Mouse (Mus musculus) myocyte (in vitro differentiated cells): Measurements from ENCODE around the gene Grik5. TPM values are rescaled to one million over a fixed set of nuclear protein-coding genes. Genes with fewer than 3 reads are reported as not detected.

Experiments
- H3K27me3 ChIP-seq: one replicate; pipeline ENCODE4 v1.6.1; 2011; ENCODE audit not compliant: control insufficient read depth, insufficient read depth, insufficient read length
- H3K36me3 ChIP-seq: one replicate; pipeline ENCODE4 v1.6.1; 2011; ENCODE audit not compliant: control insufficient read depth, insufficient read depth
- H3K4me2 ChIP-seq: one replicate; pipeline ENCODE4 v1.6.1; 2011; ENCODE audit warnings: low read depth, control low read depth
- H3K4me3 ChIP-seq: one replicate; pipeline ENCODE4 v1.5.1; 2011; ENCODE audit warnings: mild to moderate bottlenecking, control low read depth, moderate library complexity
- H3K79me2 ChIP-seq: one replicate; pipeline ENCODE4 v1.6.1; 2011; ENCODE audit not compliant: control insufficient read depth, insufficient read depth
- H3ac ChIP-seq: one replicate; pipeline ENCODE4 v1.6.1; 2011; ENCODE audit not compliant: control insufficient read depth, insufficient read length
- CEBPB ChIP-seq: IDR thresholded peaks from 2 replicates; pipeline ENCODE4 v1.6.1; 2011; ENCODE audit warnings: mild to moderate bottlenecking, moderate library complexity; ENCODE audit not compliant: poor library complexity, insufficient read depth, severe bottlenecking
- E2F4 ChIP-seq: IDR thresholded peaks from one replicate; pipeline ENCODE4 v1.6.1; 2011; ENCODE audit warnings: mild to moderate bottlenecking, control low read depth, moderate library complexity; ENCODE audit not compliant: insufficient read depth
- MAX ChIP-seq: IDR thresholded peaks from one replicate; pipeline ENCODE4 v1.6.1; 2011; ENCODE audit warnings: low read depth, mild to moderate bottlenecking, control low read depth
- MYOD1 ChIP-seq, 3 experiments: IDR thresholded peaks; one replicate each; pipeline ENCODE4 v1.6.1; 2011; ENCODE audit warnings: control low read depth in 2 of 3, low read depth in 2 of 3, mild to moderate bottlenecking in 2 of 3, moderate library complexity in 1 of 3; ENCODE audit not compliant: insufficient read length in 2 of 3, control insufficient read depth in 1 of 3
- MYOG ChIP-seq, 3 experiments: IDR thresholded peaks; one replicate each; pipeline ENCODE4 v1.6.1; 2011; ENCODE audit warnings: control low read depth in 2 of 3, low read depth in 2 of 3, mild to moderate bottlenecking in 2 of 3; ENCODE audit not compliant: insufficient read length in 2 of 3, control insufficient read depth in 1 of 3, insufficient read depth in 1 of 3
- POLR2A ChIP-seq: IDR thresholded peaks from one replicate; pipeline ENCODE4 v1.6.1; 2011; ENCODE audit warnings: low read depth, mild to moderate bottlenecking, control low read depth, moderate library complexity; ENCODE audit not compliant: insufficient read length
- POLR2AphosphoS2 ChIP-seq: IDR thresholded peaks from one replicate; pipeline ENCODE4 v1.6.1; 2011; ENCODE audit warnings: low read depth, control low read depth; ENCODE audit not compliant: insufficient read length
- REST ChIP-seq: IDR thresholded peaks from one replicate; pipeline ENCODE4 v1.6.1; 2011; ENCODE audit warnings: mild to moderate bottlenecking, control low read depth, moderate library complexity; ENCODE audit not compliant: insufficient read depth, insufficient read length
- SRF ChIP-seq: IDR thresholded peaks from one replicate; pipeline ENCODE4 v1.6.1; 2011; ENCODE audit warnings: low read depth; ENCODE audit not compliant: control insufficient read depth, insufficient read length
- TCF12 ChIP-seq: IDR thresholded peaks from one replicate; pipeline ENCODE4 v1.6.1; 2011; ENCODE audit warnings: mild to moderate bottlenecking, control low read depth; ENCODE audit not compliant: poor library complexity, insufficient read depth, severe bottlenecking
- TCF3 ChIP-seq: IDR thresholded peaks from one replicate; pipeline ENCODE4 v1.6.1; 2011; ENCODE audit warnings: low read depth, control low read depth; ENCODE audit not compliant: insufficient read length
- USF1 ChIP-seq: IDR thresholded peaks from one replicate; pipeline ENCODE4 v1.6.1; 2011; ENCODE audit warnings: low read depth, mild to moderate bottlenecking, control low read depth, moderate library complexity
- polyA plus RNA-seq: library from polyadenylated mRNA; unstranded; fragments of >200 nt; fragmentation: generic; extraction: Trizol; gene quantifications from one replicate; pipeline ENCODE4 v1.2.1, GENCODE M21; 2012; ENCODE audit warnings: missing spikeins

Grik5 gene
- polyA plus RNA-seq, 1 experiment = 14.7 TPM

GRCm38 (mm10) chr7:25079496-25080026 lies 7.4 kb upstream of the Grik5 start:
- H3K27me3 ChIP-seq = no peaks in the 10 kb centered on the region
- H3ac ChIP-seq = no peak overlapping the region
- peaks cover 23% of the 10 kb centered on the region for H3K79me2 ChIP-seq
- TF ChIP-seq MYOD1 (IDR thresholded peaks at IDR 0.05; ENCODE audit: control insufficient read depth in 1 of 3, insufficient read length in 2 of 3, low read depth in 2 of 3) (no peak), MAX (no peak), TCF3 (no peak), POLR2A (no peak), POLR2AphosphoS2 (no peak), USF1 (no peak), CEBPB (no peak), REST (no peak), SRF (no peak), TCF12 (no peak), E2F4 (no peak), MYOG (IDR thresholded peaks at IDR 0.05; ENCODE audit: control insufficient read depth in 1 of 3, insufficient read depth in 1 of 3, insufficient read length in 2 of 3, low read depth in 2 of 3) (no peak)
- H3K36me3 ChIP-seq = peaks cover 12% of the 10 kb centered on the region
- no peak overlapping the region for H3K4me2 ChIP-seq
- no peak overlapping the region for H3K4me3 ChIP-seq

DNA sequence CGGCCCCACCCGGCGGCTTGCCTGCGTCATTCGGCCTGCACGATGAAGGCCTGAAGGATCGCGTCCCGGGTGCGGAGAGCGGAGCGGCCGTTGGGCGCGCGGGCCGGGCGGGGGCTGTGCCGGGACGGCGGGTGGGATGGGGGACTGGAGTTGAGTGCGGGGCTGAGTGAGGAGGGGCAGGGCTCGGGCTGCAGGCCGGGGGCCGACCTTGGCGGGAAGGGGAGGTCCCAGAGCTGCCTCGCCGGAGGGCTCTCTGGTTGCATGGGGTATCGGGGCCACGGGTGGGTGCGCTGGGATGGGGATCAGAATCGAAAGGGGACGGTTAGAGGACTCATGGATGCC lies 5.2 kb upstream of the Grik5 start:
- Histone ChIP-seq H3K4me3 (peak overlapping the region; percentile 53), H3K27me3 (no peaks in the 10 kb centered on the region), H3K79me2 (peaks cover 23% of the 10 kb centered on the region), H3K36me3 (no peaks in the 10 kb centered on the region), H3ac (peak overlapping the region; percentile 71), H3K4me2 (peak overlapping the region; percentile 98)
- TF ChIP-seq MYOG (IDR thresholded peaks at IDR 0.05; ENCODE audit: control insufficient read depth in 1 of 3, insufficient read depth in 1 of 3, insufficient read length in 2 of 3, low read depth in 2 of 3) (no peak), POLR2AphosphoS2 (no peak), E2F4 (no peak), TCF12 (no peak), MYOD1 (IDR thresholded peaks at IDR 0.05; ENCODE audit: control insufficient read depth in 1 of 3, insufficient read length in 2 of 3, low read depth in 2 of 3) (no peak), CEBPB (no peak), POLR2A (no peak), MAX (no peak), USF1 (no peak)

DNA sequence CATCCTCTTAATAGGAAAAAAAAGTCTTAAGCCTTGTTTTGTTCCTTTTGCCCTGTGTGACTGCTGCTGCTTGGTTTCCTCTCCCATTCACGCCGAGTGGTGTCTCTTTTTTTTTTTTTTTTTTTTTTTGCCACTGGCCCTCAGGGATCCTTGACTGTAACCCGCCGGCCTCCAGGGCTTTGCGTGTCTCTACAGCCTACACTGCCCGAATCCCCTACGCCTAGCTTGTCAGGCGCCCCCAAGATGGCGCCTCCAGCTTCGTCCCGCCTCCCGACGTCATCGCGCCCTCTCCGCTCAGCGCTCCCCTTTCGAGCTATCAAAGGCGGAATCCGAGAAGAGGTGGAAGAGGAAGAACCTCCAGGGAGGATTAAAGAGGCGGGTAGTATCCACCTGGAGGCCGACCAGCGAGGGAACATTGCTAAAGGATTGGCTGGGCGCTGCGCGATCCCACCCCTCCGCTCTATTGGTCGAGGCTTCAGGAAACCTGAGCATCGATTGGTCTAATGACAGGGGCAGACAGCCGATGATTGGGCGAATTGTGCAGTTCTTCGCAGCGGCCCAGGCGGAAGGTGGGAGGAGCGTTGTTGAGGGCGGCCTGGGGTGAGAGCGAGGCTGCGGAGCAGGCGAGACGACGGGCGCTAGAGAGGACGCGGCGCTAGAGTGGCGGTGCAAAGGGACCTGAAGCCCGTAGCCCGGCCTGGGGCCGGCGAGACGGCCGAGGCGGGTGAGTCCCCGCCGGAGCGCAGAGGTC lies 4.7 kb upstream of the Grik5 start:
- peak overlapping the region; percentile 53 for H3K4me3 ChIP-seq

GRCm38 (mm10) chr7:25076296-25076662 lies 4.1 kb upstream of the Grik5 start:
- H3K27me3 ChIP-seq = no peaks in the 10 kb centered on the region
- H3K36me3 ChIP-seq = no peaks in the 10 kb centered on the region
- peak overlapping the region; percentile 53 for H3K4me3 ChIP-seq
- H3K79me2 ChIP-seq = peaks cover 23% of the 10 kb centered on the region
- TF ChIP-seq MAX (no peak), USF1 (no peak), MYOD1 (IDR thresholded peaks at IDR 0.05; ENCODE audit: control insufficient read depth in 1 of 3, insufficient read length in 2 of 3, low read depth in 2 of 3) (no peak), SRF (no peak), CEBPB (no peak), MYOG (IDR thresholded peaks at IDR 0.05; ENCODE audit: control insufficient read depth in 1 of 3, insufficient read depth in 1 of 3, insufficient read length in 2 of 3, low read depth in 2 of 3) (no peak), POLR2A (no peak), TCF12 (no peak), REST (no peak), TCF3 (no peak), POLR2AphosphoS2 (no peak), E2F4 (no peak)
- no peak overlapping the region for H3ac ChIP-seq
- peak overlapping the region; percentile 83 for H3K4me2 ChIP-seq

More for the DNA sequence above, 4.7 kb upstream of the Grik5 start:
- no peaks in the 10 kb centered on the region for H3K27me3 ChIP-seq
- TF ChIP-seq MAX (no peak), TCF12 (no peak), POLR2AphosphoS2 (peak; percentile 90), POLR2A (peak; percentile 90), REST (peak; percentile 16), E2F4 (no peak)
- H3ac ChIP-seq = peak overlapping the region; percentile 71
- H3K36me3 ChIP-seq = no peaks in the 10 kb centered on the region
- H3K79me2 ChIP-seq = peaks cover 23% of the 10 kb centered on the region
- H3K4me2 ChIP-seq = peak overlapping the region; percentile 83
